Mouse (Mus musculus) bone marrow macrophage, adult 2 months (primary cell): Measurements from ENCODE around the gene Wbp11. TPM values are rescaled to one million over a fixed set of nuclear protein-coding genes. Genes with fewer than 3 reads are reported as not detected.
A peak's percentile ranks its signal among the peaks of the same experiment; 100 is the strongest.
"Not testable (repeated sequence)": the region's sequence is repeated elsewhere in the genome, so short reads cannot be mapped to it uniquely, and the experiment has no call there.

Experiments used
- H3K27ac ChIP-seq: 2 replicates; pipeline ENCODE4 v1.5.1; 2012; ENCODE audit warnings: low read depth, low read length; ENCODE audit not compliant: insufficient read depth
- H3K4me1 ChIP-seq: 2 replicates; pipeline ENCODE4 v1.6.1; 2012; ENCODE audit warnings: low read length; ENCODE audit not compliant: control insufficient read depth, insufficient read depth
- H3K4me3 ChIP-seq: 2 replicates; pipeline ENCODE4 v1.5.1; 2012; ENCODE audit warnings: mild to moderate bottlenecking, low read length, moderate library complexity; ENCODE audit not compliant: insufficient read depth
- CTCF ChIP-seq: IDR thresholded peaks from 2 replicates; pipeline ENCODE4 v1.5.1; 2012; ENCODE audit warnings: low read depth, mild to moderate bottlenecking, low read length, moderate library complexity
- POLR2A ChIP-seq: IDR thresholded peaks from 2 replicates; pipeline ENCODE4 v1.6.1; 2012; ENCODE audit warnings: mild to moderate bottlenecking, low read depth, low read length, borderline replicate concordance
- polyA plus RNA-seq: library from polyadenylated mRNA; stranded (reverse); fragments of >200 nt; gene quantifications from 2 replicates; pipeline ENCODE4 v1.2.4, GENCODE M21; 2012; ENCODE audit not compliant: missing spikeins, insufficient read depth, insufficient read length

Wbp11 gene
- polyA plus RNA-seq, 1 experiment = 76.4 TPM

DNA sequence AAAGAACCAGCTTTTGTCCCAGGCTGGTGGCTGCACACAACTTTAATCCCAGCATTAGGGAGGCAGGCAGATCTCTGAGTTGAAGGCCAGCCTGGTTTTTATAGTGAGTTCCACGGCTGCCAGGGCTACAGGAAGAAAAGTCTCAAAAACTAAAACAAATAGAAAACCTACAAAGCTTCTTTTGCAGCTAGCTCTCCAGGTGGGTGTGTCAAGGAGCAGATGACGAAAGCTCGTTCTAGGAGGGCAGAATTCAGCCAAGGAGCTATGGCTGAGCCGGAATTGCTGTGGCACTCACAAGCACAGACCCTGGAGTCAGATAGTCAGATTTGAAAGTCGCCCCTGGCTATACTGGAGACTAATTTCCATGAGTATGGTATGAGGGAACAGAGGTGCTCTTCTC is 21.2 kb downstream of the Wbp11 start:
- no peak for TF ChIP-seq POLR2A
- Histone ChIP-seq H3K27ac (no peak overlapping the region), H3K4me1 (peaks cover 27% of the 10 kb centered on the region), H3K4me3 (no peak overlapping the region)

DNA sequence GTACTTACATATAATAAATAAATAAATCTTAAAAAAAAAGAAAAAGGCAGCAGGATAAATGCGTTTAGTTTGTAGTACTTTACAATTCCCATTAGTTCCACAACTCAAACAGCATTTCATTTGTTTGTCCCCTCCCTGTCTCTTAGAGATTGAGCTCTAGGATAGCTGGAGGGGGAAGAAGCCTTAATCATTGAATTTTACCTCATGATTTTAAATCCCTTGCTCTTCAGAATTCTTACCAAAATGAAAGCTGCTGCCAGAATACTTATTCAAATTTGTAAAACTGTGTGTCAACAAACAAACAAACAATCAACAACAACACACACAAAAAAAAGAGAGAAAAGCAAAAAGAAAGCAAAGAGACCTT is 22.6 kb downstream of the Wbp11 start:
- peak overlapping the region; percentile 45; the same call in 1 of the 2 replicates for H3K4me3 ChIP-seq
- H3K4me1 ChIP-seq = peaks cover 23% of the 10 kb centered on the region
- H3K27ac ChIP-seq = peak overlapping the region; percentile 47
- TF ChIP-seq POLR2A (no peak), CTCF (no peak)

GRCm38 (mm10) chr6:136804705-136805408 is 23.2 kb downstream of the Wbp11 start:
- TF ChIP-seq CTCF (no peak), POLR2A (no peak)
- Histone ChIP-seq H3K4me3 (peak overlapping the region; percentile 45), H3K4me1 (peaks cover 18% of the 10 kb centered on the region)

DNA sequence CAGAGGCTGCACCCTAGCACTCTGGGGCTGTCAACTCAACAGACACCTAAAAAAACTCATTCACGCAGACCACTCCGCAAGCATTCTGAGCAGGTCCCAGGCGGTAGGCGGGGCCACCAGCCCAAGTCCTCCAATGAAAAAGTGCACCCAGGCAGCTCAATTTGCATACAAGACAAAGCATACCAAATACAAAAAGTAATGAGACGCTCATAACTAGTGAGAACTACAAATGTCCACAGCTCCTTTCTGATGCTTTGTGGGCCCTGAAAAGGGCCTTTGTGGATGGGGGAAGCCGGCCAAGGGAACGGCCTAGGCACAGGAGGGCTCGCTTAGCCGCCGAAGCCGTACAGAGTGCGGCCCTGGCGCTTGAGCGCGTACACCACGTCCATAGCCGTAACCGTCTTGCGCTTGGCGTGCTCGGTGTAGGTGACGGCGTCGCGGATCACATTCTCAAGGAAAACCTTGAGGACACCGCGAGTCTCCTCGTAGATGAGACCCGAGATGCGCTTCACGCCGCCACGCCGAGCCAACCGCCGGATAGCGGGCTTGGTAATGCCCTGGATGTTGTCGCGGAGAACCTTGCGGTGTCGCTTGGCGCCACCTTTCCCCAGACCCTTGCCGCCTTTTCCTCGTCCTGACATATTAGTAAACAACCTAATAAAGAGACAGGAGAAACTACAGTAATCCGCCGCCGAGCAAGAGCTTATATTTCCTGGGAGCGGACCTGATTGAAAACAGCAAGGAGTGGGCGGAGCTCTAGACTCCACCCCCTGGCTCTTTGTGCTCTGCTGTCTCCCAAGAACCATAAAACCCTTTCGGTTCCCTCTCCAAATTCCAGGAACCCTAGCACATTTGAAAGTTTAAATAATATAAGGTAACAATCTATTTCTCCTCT is 24.0 kb downstream of the Wbp11 start, which contains the start of gene Hist4h4:
TSS of gene Hist4h4 (minus strand) at position 677 of the 895 bp plus-strand sequence.
- TF ChIP-seq CTCF (no peak), POLR2A (peak; percentile 92)
- H3K27ac ChIP-seq = peak within 1 kb of the TSS; percentile 92
- H3K4me3 ChIP-seq = peak within 1 kb of the TSS; percentile 65
- H3K4me1 ChIP-seq = peaks cover 16% of the 10 kb centered on the region

More at GRCm38 (mm10) chr6:136804705-136805408, 23.2 kb downstream of the Wbp11 start:
- peak overlapping the region; percentile 87 for H3K27ac ChIP-seq

DNA sequence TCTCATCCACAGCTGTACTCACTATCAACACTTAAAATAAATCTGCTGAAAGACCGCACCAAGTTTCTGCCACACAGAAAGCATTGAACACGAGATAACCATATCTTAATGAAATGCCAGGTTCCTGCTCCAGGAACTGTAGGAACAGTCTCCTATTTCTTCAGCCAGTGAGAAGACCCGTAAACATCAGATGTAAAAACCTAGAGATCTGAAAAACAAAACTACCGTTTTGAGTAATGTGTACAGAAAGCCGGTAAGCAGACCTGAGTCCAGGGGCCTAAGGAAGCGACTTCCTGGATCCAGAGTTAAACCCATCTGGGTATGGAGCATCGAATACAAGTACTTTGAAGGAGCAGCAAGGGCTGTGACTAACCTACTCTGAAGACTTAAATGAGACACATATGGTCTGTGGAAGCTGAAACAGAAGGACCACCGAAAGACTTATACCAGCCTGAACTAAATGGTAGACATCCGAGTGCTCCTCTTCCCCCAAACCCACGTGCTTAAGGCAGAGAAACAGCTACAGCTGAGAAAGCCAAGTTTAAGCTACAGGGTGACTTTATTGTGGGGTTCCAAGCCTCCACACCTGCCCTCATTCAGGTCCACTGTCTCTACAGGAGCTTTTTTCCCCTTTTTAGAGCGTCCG is 24.8 kb downstream of the Wbp11 start:
- peak overlapping the region; percentile 65 for H3K4me3 ChIP-seq
- H3K27ac ChIP-seq = peak overlapping the region; percentile 92
- H3K4me1 ChIP-seq = peaks cover 16% of the 10 kb centered on the region
- TF ChIP-seq POLR2A (no peak), CTCF (no peak)

DNA sequence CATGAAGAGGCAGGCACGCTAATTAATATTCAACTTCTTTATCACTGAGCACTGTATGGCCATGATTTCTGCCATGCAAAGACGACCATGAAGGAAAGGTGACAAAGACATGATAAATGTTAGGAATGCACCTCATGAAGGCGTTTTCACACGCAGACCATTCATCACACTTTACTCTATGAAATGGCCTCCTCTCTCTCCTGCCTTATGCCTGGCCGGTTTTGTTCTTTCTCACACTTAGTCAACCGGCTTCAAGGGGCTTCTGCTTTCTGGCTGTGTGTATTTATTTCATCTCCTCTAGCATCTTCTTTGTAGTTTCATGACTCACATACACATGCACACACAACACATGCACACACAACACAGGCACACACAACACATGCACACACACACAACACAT is 26.8 kb downstream of the Wbp11 start:
- H3K4me1 ChIP-seq = peaks cover 10% of the 10 kb centered on the region
- TF ChIP-seq POLR2A = no peak
- no peak for TF ChIP-seq CTCF
- no peak overlapping the region for H3K4me3 ChIP-seq
- no peak overlapping the region for H3K27ac ChIP-seq

DNA sequence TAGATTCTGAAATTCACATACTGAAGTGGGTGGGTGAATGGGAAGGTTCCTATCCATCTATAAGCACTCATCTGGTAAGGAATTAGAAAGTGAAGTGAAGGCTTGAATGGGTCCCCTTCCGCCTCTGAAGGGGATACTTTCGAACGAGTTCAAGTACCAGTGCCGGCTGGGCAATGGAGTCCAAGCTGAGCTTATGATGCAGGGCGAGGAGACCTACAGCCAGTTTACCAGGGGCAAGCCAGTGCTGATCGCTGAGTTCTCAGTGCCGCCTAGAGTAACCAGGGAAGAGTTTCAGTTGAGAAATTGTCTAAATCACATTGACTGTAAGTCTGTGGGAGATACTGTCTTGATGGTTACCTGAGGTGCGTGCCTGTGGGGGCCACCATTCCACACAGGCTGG is 27.3 kb downstream of the Wbp11 start:
- TF ChIP-seq POLR2A = no peak
- TF ChIP-seq CTCF = no peak
- peaks cover 6% of the 10 kb centered on the region for H3K4me1 ChIP-seq
- H3K4me3 ChIP-seq = no peak overlapping the region
- no peak overlapping the region for H3K27ac ChIP-seq

DNA sequence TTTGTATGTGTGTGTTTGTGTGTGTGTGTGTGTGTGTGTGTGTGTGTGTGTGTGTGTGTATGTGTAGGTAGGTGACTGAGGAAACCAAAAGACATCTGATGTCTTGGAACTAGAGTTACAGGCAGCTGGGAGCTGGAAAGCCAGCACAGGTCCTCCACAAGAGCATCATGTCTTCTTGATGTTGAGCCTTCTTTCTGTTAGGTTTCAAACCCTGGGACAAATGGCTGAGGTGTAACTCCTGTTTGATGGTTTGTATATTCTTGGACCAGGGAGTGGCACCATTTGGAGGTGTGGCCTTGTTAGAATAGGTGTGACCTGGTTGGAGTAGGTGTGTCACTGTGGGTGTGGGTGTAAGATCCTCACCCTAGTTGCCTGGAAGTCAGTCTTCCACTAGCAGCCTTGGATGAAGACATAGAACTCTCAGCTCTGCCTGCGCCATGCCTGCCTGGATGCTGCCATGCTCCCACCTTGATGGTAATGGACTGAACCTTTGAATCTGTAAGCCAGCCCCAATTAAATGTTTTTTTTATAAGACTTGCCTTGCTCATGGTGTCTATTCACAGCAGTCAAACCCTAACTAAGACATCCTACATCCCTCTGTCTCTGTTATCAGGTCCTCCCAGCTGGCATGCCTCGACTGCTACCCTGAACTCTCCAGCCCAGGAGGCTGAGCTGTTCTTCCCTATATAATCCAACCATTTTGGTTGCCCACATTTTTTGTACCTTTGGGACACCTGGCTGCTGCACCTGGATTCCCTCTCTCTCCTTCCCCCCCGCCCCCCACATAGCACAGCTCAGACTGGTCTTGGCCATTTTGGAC is 29.9 kb downstream of the Wbp11 start:
- not testable (repeated sequence) for H3K27ac ChIP-seq, H3K4me1 ChIP-seq, H3K4me3 ChIP-seq

DNA sequence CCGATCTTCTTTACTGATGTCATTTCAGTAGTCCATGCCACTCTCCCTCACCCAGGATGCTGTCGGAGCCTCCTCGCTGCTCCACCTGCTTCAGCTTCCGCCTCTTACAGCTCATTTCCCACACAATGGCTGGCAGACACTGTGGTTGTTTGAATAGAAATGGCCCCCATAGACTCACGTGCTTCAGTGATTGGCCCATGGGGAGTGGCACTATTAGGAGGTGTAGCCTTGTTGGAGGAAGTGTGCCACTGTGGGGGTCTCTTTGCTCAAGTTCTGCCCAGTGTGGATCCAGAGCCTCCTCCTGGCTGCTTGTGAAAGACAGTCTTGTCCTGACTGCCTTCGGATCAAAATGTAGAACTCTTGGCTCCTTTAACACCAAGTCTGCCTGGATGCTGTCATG is 32.2 kb downstream of the Wbp11 start:
- TF ChIP-seq POLR2A (no peak), CTCF (no peak)
- Histone ChIP-seq H3K4me1 (peaks cover 6% of the 10 kb centered on the region; the same call in 1 of the 2 replicates), H3K4me3 (no peak overlapping the region), H3K27ac (no peak overlapping the region)
